Mouse (Mus musculus): ENCODE results near the gene Ap1b1. TPM values are rescaled to one million over a fixed set of nuclear protein-coding genes. Genes with fewer than 3 reads are reported as not detected.
A peak's percentile ranks its signal among the peaks of the same experiment; 100 is the strongest.

Ap1b1 gene
- polyA plus RNA-seq, 1 experiment = 185 TPM

- H3K4me3 ChIP-seq (ENCODE audit: insufficient read depth, low read length) = no peak overlapping the region
- H3K27ac ChIP-seq (ENCODE audit: insufficient read depth, low read depth, low read length) = no peak overlapping the region
- TF ChIP-seq POLR2A (IDR thresholded peaks at IDR 0.05; ENCODE audit: borderline replicate concordance, low read depth, low read length) (no peak), CTCF (IDR thresholded peaks at IDR 0.05; ENCODE audit: low read depth, low read length) (no peak)
- H3K4me1 ChIP-seq (ENCODE audit: control insufficient read depth, insufficient read depth, low read length) = peaks cover 16% of the 10 kb centered on the region
Measured at GRCm38 (mm10) chr11:5058783-5059182, 72.2 kb downstream of the Ap1b1 start.

- H3K4me1 ChIP-seq (ENCODE audit: control insufficient read depth, insufficient read depth, low read length) = peaks cover 18% of the 10 kb centered on the region
- no peak overlapping the region for H3K27ac ChIP-seq (ENCODE audit: insufficient read depth, low read depth, low read length)
- TF ChIP-seq CTCF (IDR thresholded peaks at IDR 0.05; ENCODE audit: low read depth, low read length) (no peak), POLR2A (IDR thresholded peaks at IDR 0.05; ENCODE audit: borderline replicate concordance, low read depth, low read length) (no peak)
- H3K4me3 ChIP-seq (ENCODE audit: insufficient read depth, low read length) = no peak overlapping the region
Measured at GRCm38 (mm10) chr11:5059230-5059629, 72.6 kb downstream of the Ap1b1 start.

GRCm38 (mm10) chr11:5059704-5060156 lies 73.1 kb downstream of the Ap1b1 start:
- TF ChIP-seq CTCF (IDR thresholded peaks at IDR 0.05; ENCODE audit: low read depth, low read length) (peak; percentile 82), POLR2A (IDR thresholded peaks at IDR 0.05; ENCODE audit: borderline replicate concordance, low read depth, low read length) (no peak)
- Histone ChIP-seq H3K27ac (ENCODE audit: insufficient read depth, low read depth, low read length) (no peak overlapping the region), H3K4me1 (ENCODE audit: control insufficient read depth, insufficient read depth, low read length) (peaks cover 18% of the 10 kb centered on the region), H3K4me3 (ENCODE audit: insufficient read depth, low read length) (no peak overlapping the region)

GRCm38 (mm10) chr11:5060756-5061412 lies 74.3 kb downstream of the Ap1b1 start:
- peaks cover 18% of the 10 kb centered on the region for H3K4me1 ChIP-seq (ENCODE audit: control insufficient read depth, insufficient read depth, low read length)
- TF ChIP-seq POLR2A (IDR thresholded peaks at IDR 0.05; ENCODE audit: borderline replicate concordance, low read depth, low read length) (no peak), CTCF (IDR thresholded peaks at IDR 0.05; ENCODE audit: low read depth, low read length) (no peak)
- no peak overlapping the region for H3K4me3 ChIP-seq (ENCODE audit: insufficient read depth, low read length)
- H3K27ac ChIP-seq (ENCODE audit: insufficient read depth, low read depth, low read length) = no peak overlapping the region

- TF ChIP-seq POLR2A (IDR thresholded peaks at IDR 0.05; ENCODE audit: borderline replicate concordance, low read depth, low read length) (no peak), CTCF (IDR thresholded peaks at IDR 0.05; ENCODE audit: low read depth, low read length) (no peak)
- no peak overlapping the region for H3K27ac ChIP-seq (ENCODE audit: insufficient read depth, low read depth, low read length)
- peaks cover 22% of the 10 kb centered on the region for H3K4me1 ChIP-seq (ENCODE audit: control insufficient read depth, insufficient read depth, low read length)
- peak overlapping the region; percentile 45 for H3K4me3 ChIP-seq (ENCODE audit: insufficient read depth, low read length)
Measured at GRCm38 (mm10) chr11:5061413-5062139, 75.0 kb downstream of the Ap1b1 start.

- TF ChIP-seq CTCF (IDR thresholded peaks at IDR 0.05; ENCODE audit: low read depth, low read length) = no peak
- TF ChIP-seq POLR2A (IDR thresholded peaks at IDR 0.05; ENCODE audit: borderline replicate concordance, low read depth, low read length) = no peak
- no peak overlapping the region for H3K27ac ChIP-seq (ENCODE audit: insufficient read depth, low read depth, low read length)
- peak overlapping the region; percentile 45 for H3K4me3 ChIP-seq (ENCODE audit: insufficient read depth, low read length)
- peaks cover 22% of the 10 kb centered on the region for H3K4me1 ChIP-seq (ENCODE audit: control insufficient read depth, insufficient read depth, low read length)
Measured at GRCm38 (mm10) chr11:5062326-5062725, 75.7 kb downstream of the Ap1b1 start.

GRCm38 (mm10) chr11:5062860-5063505 lies 76.4 kb downstream of the Ap1b1 start:
- no peak for TF ChIP-seq CTCF (IDR thresholded peaks at IDR 0.05; ENCODE audit: low read depth, low read length)
- TF ChIP-seq POLR2A (IDR thresholded peaks at IDR 0.05; ENCODE audit: borderline replicate concordance, low read depth, low read length) = no peak
- H3K4me3 ChIP-seq (ENCODE audit: insufficient read depth, low read length) = no peak overlapping the region

GRCm38 (mm10) chr11:5063561-5064281 lies 77.1 kb downstream of the Ap1b1 start:
- Histone ChIP-seq H3K4me3 (ENCODE audit: insufficient read depth, low read length) (peak overlapping the region; percentile 66; the same call in 1 of the 2 replicates), H3K4me1 (ENCODE audit: control insufficient read depth, insufficient read depth, low read length) (peaks cover 19% of the 10 kb centered on the region), H3K27ac (ENCODE audit: insufficient read depth, low read depth, low read length) (no peak overlapping the region)
- TF ChIP-seq POLR2A (IDR thresholded peaks at IDR 0.05; ENCODE audit: borderline replicate concordance, low read depth, low read length) (no peak), CTCF (IDR thresholded peaks at IDR 0.05; ENCODE audit: low read depth, low read length) (no peak)

More at GRCm38 (mm10) chr11:5062860-5063505, 76.4 kb downstream of the Ap1b1 start:
- no peak overlapping the region for H3K27ac ChIP-seq (ENCODE audit: insufficient read depth, low read depth, low read length)
- peaks cover 22% of the 10 kb centered on the region for H3K4me1 ChIP-seq (ENCODE audit: control insufficient read depth, insufficient read depth, low read length)

GRCm38 (mm10) chr11:5064282-5065055 lies 77.8 kb downstream of the Ap1b1 start:
- Histone ChIP-seq H3K4me1 (ENCODE audit: control insufficient read depth, insufficient read depth, low read length) (peaks cover 19% of the 10 kb centered on the region), H3K4me3 (ENCODE audit: insufficient read depth, low read length) (peak overlapping the region; percentile 66), H3K27ac (ENCODE audit: insufficient read depth, low read depth, low read length) (no peak overlapping the region)
- TF ChIP-seq CTCF (IDR thresholded peaks at IDR 0.05; ENCODE audit: low read depth, low read length) (no peak), POLR2A (IDR thresholded peaks at IDR 0.05; ENCODE audit: borderline replicate concordance, low read depth, low read length) (no peak)

All from bone marrow macrophage, adult 2 months (primary cell).